Mouse (Mus musculus): ENCODE results near the gene Nrn1.

- TF ChIP-seq CTCF (IDR thresholded peaks at IDR 0.05; ENCODE audit: control insufficient read depth, insufficient read depth, low read length) = no peak
- no peak for TF ChIP-seq POLR2A (IDR thresholded peaks at IDR 0.05; ENCODE audit: borderline replicate concordance, control insufficient read depth, low read depth, low read length)
These were observed 6.4 kb downstream of the Nrn1 start for GRCm38 (mm10) chr13:36728509-36728908.
